Mouse (Mus musculus) ES-E14 (cell line): Measurements from ENCODE around the gene Zfp827. TPM values are rescaled to one million over a fixed set of nuclear protein-coding genes. Genes with fewer than 3 reads are reported as not detected.

Experiments used
- DNase-seq: peaks from one replicate; pipeline ENCODE4 v3.0.0-alpha.2; 2013; ENCODE audit warnings: low read depth, low spot score
- H3K27ac ChIP-seq: 2 replicates; pipeline ENCODE4 v1.5.1; 2012; ENCODE audit warnings: low read depth, mild to moderate bottlenecking, low read length, moderate library complexity, mixed read lengths; ENCODE audit not compliant: poor library complexity, insufficient read depth, severe bottlenecking
- H3K36me3 ChIP-seq: 2 replicates; pipeline ENCODE4 v1.6.1; 2012; ENCODE audit warnings: mild to moderate bottlenecking, low read length, moderate library complexity, mixed read lengths; ENCODE audit not compliant: control insufficient read depth, poor library complexity, insufficient read depth, severe bottlenecking
- H3K4me1 ChIP-seq, 2 experiments: fragments of 150-350 bp in 1 of 2; sonication (generic) in 1 of 2; 2 replicates each; pipeline ENCODE4 v1.6.1; 2012; ENCODE audit warnings: low read length in 2 of 2, mild to moderate bottlenecking in 1 of 2, mixed read lengths in 1 of 2; ENCODE audit not compliant: control insufficient read depth in 2 of 2, insufficient read depth in 2 of 2, poor library complexity in 1 of 2
- H3K4me3 ChIP-seq, 2 experiments: fragments of 150-350 bp in 1 of 2; sonication (generic) in 1 of 2; 2 replicates each; pipeline ENCODE4 v1.5.1; 2012; ENCODE audit warnings: low read length in 2 of 2, low read depth in 1 of 2, mild to moderate bottlenecking in 1 of 2, mixed read lengths in 1 of 2; ENCODE audit not compliant: insufficient read depth in 1 of 2, poor library complexity in 1 of 2, severe bottlenecking in 1 of 2
- H3K9ac ChIP-seq: 2 replicates; pipeline ENCODE4 v1.6.1; 2012; ENCODE audit warnings: low read depth, mild to moderate bottlenecking, low read length, mixed read lengths; ENCODE audit not compliant: poor library complexity, insufficient read depth, severe bottlenecking
- H3K9me3 ChIP-seq: fragments of 150-350 bp; sonication (generic); 2 replicates; pipeline ENCODE4 v1.6.1; 2012; ENCODE audit warnings: low read depth, mild to moderate bottlenecking, low read length; ENCODE audit not compliant: control insufficient read depth, insufficient read depth
- CHD2 ChIP-seq: IDR thresholded peaks from 2 replicates; pipeline ENCODE4 v1.6.1; 2014; ENCODE audit warnings: mild to moderate bottlenecking, low read depth, low read length, inconsistent platforms
- HCFC1 ChIP-seq: IDR thresholded peaks from 2 replicates; pipeline ENCODE4 v1.6.1; 2012; ENCODE audit warnings: low read length, inconsistent platforms, borderline replicate concordance; ENCODE audit not compliant: insufficient read depth
- MAFK ChIP-seq: IDR thresholded peaks from 2 replicates; pipeline ENCODE4 v1.6.1; 2014; ENCODE audit warnings: mild to moderate bottlenecking, low read depth, low read length, inconsistent platforms; ENCODE audit not compliant: insufficient read depth
- ZC3H11A ChIP-seq: IDR thresholded peaks from 2 replicates; pipeline ENCODE4 v1.6.1; 2012; ENCODE audit warnings: low read depth, mild to moderate bottlenecking, inconsistent platforms, low read length, borderline replicate concordance
- ZNF384 ChIP-seq: IDR thresholded peaks from 2 replicates; pipeline ENCODE4 v1.6.1; 2012; ENCODE audit warnings: low read depth, low read length, inconsistent platforms
- in situ Hi-C, 2 experiments: fragments of 600-800 bp; cut with MboI; formaldehyde crosslinking; loops; one replicate each; pipeline ENCODE4 v1.15.1; 2025; ENCODE audit warnings: low sequenced_read_pairs in 2 of 2, inconsistent platforms in 1 of 2; ENCODE audit not compliant: unreplicated experiment in 2 of 2
- total RNA-seq: library from RNA; depleted of rRNA; stranded (reverse); fragments of 300-350 nt; gene quantifications from 2 replicates; pipeline ENCODE4 v1.2.3, GENCODE M21; 2012

The Zfp827 gene
- total RNA-seq, 1 experiment: 5.8 TPM

DNA sequence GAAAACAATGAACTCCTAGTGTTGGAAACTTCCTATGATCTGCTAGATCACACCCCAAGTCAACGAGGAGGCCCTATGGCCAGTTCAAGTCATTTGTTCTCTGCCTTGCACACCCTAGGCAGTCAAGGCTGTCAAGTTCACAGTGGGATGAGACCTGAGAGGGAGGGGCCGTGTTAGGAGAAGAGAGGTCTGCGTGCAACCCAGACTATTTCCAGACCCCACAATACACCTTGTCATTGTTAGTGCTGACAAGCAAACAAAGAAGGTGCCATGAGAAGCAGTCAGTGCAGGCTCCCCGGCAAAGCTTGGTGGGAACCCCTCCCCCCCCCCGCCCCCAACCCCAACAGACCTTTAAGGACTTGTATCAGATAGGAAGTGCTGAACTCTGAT is 194.5 kb downstream of the Zfp827 start:
- no peak for TF ChIP-seq HCFC1
- TF ChIP-seq ZNF384: no peak
- TF ChIP-seq MAFK: no peak
- in situ Hi-C loops: no loop called here
- no peak overlapping the region for H3K27ac ChIP-seq

DNA sequence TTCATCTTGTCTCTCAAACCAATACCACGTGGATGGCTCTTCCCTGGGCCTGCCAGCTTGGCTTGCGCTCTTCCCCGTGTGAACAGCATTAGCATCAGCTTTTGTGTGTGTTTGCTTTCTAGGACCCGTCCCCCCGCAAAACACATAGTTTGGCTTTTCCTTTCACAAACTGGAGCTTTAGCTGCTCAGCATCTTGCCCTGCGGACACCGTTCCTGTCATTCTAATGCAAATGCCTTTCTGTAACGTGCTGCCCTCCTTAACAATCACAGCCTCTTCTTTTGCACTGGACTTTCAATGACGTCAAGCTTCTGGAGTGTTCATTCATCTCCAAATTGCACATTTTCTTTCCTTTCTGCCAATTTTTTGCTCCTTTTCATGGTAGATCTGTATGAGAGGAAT is 196.1 kb downstream of the Zfp827 start:
- Histone ChIP-seq H3K9ac (no peak overlapping the region), H3K27ac (no peak overlapping the region)
- DNase-seq: no peak

More for the DNA sequence above, 194.5 kb downstream of the Zfp827 start:
- Histone ChIP-seq H3K9ac (no peak overlapping the region), H3K36me3 (no peaks in the 10 kb centered on the region), H3K4me1 (peaks cover 0 to 2% of the 10 kb centered on the region in 2 experiments; a peak in 2 of 4 replicates), H3K4me3 (no peak overlapping the region), H3K9me3 (no peaks in the 10 kb centered on the region)
- DNase-seq: no peak

DNA sequence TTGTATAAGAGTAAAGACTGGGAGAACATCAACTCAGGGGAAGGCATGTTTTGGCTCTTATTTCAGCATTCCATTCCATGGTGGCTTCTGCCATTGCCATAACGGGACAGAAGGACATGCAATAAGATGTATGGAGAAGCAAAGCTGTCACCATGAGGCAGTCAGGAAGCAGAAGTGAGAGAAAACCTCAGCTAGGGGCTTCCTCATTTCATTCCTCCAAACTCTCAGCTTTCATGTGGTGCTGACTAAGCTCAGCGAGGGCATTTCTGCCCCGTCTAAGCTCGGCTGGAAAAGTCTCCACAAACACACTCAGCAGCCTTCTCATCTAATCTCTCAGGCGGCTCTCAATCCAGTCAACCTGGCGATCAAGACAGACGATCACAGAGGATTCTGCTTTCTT is 197.3 kb downstream of the Zfp827 start:
- H3K4me1 ChIP-seq: peaks cover 0 to 5% of the 10 kb centered on the region in 2 experiments; a peak in 2 of 4 replicates
- H3K9me3 ChIP-seq: no peaks in the 10 kb centered on the region
- H3K4me3 ChIP-seq: no peak overlapping the region
- H3K36me3 ChIP-seq: no peaks in the 10 kb centered on the region
- in situ Hi-C loops: no loop called here
- TF ChIP-seq ZC3H11A: no peak
- TF ChIP-seq ZNF384: no peak
- no peak for TF ChIP-seq HCFC1
- TF ChIP-seq MAFK: no peak
- TF ChIP-seq CHD2: no peak
- no peak overlapping the region for H3K27ac ChIP-seq
- no peak overlapping the region for H3K9ac ChIP-seq
- no peak for DNase-seq

More for the DNA sequence above, 196.1 kb downstream of the Zfp827 start:
- in situ Hi-C loops: no loop called here
- no peak overlapping the region for H3K4me3 ChIP-seq
- TF ChIP-seq ZC3H11A: no peak
- TF ChIP-seq MAFK: no peak
- TF ChIP-seq ZNF384: no peak
- no peak for TF ChIP-seq HCFC1
- TF ChIP-seq CHD2: no peak
- peaks cover 0 to 2% of the 10 kb centered on the region in 2 experiments; a peak in 2 of 4 replicates for H3K4me1 ChIP-seq
- no peaks in the 10 kb centered on the region for H3K36me3 ChIP-seq
- H3K9me3 ChIP-seq: no peaks in the 10 kb centered on the region

DNA sequence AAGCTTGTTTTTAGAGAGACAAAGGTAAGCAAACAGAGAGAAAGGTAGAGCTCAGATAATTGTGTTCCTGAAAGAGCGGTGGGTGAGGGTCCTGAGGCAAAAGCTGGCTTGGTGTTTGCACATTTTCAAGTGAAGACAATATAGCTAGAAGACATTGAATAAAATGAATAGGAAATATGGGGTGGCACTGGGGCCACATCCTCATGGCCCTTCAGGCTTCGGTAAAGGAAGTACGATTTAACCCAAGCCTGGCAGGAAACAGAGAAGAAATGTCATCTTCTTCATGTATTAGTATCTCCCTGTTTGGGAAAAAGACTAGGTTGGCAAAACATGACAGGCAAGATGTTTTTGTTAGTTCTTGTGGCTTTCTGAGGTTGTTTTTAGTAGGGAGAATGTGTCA is 197.8 kb downstream of the Zfp827 start:
- peaks cover 0 to 5% of the 10 kb centered on the region in 2 experiments; a peak in 2 of 4 replicates for H3K4me1 ChIP-seq
- no peak for DNase-seq
- TF ChIP-seq MAFK (no peak), ZC3H11A (no peak), ZNF384 (no peak), HCFC1 (no peak), CHD2 (no peak)
- no peak overlapping the region for H3K4me3 ChIP-seq
- no peaks in the 10 kb centered on the region for H3K9me3 ChIP-seq
- in situ Hi-C loops: no loop called here
- H3K36me3 ChIP-seq: no peaks in the 10 kb centered on the region
- no peak overlapping the region for H3K27ac ChIP-seq
- H3K9ac ChIP-seq: no peak overlapping the region

DNA sequence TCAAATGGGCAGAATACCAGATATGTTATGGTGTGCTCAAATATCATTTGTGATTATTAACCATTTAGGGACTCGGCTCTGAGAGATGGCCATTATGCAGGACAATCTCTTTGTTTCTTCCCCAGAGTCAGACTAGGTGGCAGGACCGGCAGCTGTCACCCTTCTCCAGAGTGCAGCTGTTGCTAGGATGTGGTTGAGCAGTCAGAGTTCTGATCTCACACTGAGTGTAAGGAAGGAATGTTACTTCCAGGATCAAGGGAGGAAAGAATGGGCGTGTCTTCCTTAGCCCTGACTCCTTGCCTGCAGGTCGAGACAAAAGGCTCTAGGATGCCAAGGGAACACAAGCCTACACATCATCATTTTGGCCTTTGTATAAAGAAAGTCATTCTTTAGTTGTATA is 199.0 kb downstream of the Zfp827 start:
- TF ChIP-seq MAFK: no peak
- TF ChIP-seq HCFC1: no peak
- no peak for TF ChIP-seq CHD2
- TF ChIP-seq ZC3H11A: no peak
- TF ChIP-seq ZNF384: no peak
- DNase-seq: no peak
- Histone ChIP-seq H3K36me3 (no peaks in the 10 kb centered on the region), H3K27ac (no peak overlapping the region), H3K9ac (no peak overlapping the region), H3K4me3 (no peak overlapping the region), H3K9me3 (no peaks in the 10 kb centered on the region), H3K4me1 (peaks cover 0 to 5% of the 10 kb centered on the region in 2 experiments; a peak in 2 of 4 replicates)
- in situ Hi-C loops: no loop called here
